Mouse (Mus musculus) midbrain, embryonic 10.5 days (tissue): ENCODE results near the gene Kiss1r. TPM values are rescaled to one million over a fixed set of nuclear protein-coding genes. Genes with fewer than 3 reads are reported as not detected.

Source experiments
- DNase-seq: peaks from one replicate; pipeline ENCODE4 v3.0.0-alpha.2; 2017; ENCODE audit warnings: low spot score
- H3K27ac ChIP-seq: fragments of 300-500 bp; sonication (generic); replicated peaks from 2 replicates; pipeline ENCODE4 v1.5.1; 2016; ENCODE audit warnings: mild to moderate bottlenecking
- H3K27me3 ChIP-seq: fragments of 300-500 bp; sonication (generic); 2 replicates; pipeline ENCODE4 v1.6.1; 2016; ENCODE audit warnings: low read depth, mild to moderate bottlenecking; ENCODE audit not compliant: poor library complexity, severe bottlenecking
- H3K36me3 ChIP-seq: fragments of 300-500 bp; sonication (generic); 2 replicates; pipeline ENCODE4 v1.6.1; 2016; ENCODE audit warnings: mild to moderate bottlenecking, moderate library complexity
- H3K4me1 ChIP-seq: fragments of 300-500 bp; sonication (generic); 2 replicates; pipeline ENCODE4 v1.6.1; 2016
- H3K4me3 ChIP-seq: fragments of 300-500 bp; sonication (generic); 2 replicates; pipeline ENCODE4 v1.5.1; 2016; ENCODE audit warnings: mild to moderate bottlenecking, moderate library complexity
- H3K9me3 ChIP-seq: fragments of 300-500 bp; sonication (generic); replicated peaks from 2 replicates; pipeline ENCODE4 v1.6.1; 2016; ENCODE audit warnings: mild to moderate bottlenecking
- WGBS: fragments of 180-500 bp; shearing (Covaris S2); methylation state at CpG from one replicate; pipeline ENCODE4 v1.1.7; 2016; 5-methylcytosine and 5-hydroxymethylcytosine counted together
- polyA plus RNA-seq: library from polyadenylated mRNA; unstranded; fragments of >200 nt; fragmentation: Nextera tagmentation; extraction: Ambion mirVana; gene quantifications from 2 replicates; pipeline ENCODE4 v1.2.1, GENCODE M21; 2016

The Kiss1r gene
- polyA plus RNA-seq, 1 experiment from 2014 or later = 1.0 TPM

DNA sequence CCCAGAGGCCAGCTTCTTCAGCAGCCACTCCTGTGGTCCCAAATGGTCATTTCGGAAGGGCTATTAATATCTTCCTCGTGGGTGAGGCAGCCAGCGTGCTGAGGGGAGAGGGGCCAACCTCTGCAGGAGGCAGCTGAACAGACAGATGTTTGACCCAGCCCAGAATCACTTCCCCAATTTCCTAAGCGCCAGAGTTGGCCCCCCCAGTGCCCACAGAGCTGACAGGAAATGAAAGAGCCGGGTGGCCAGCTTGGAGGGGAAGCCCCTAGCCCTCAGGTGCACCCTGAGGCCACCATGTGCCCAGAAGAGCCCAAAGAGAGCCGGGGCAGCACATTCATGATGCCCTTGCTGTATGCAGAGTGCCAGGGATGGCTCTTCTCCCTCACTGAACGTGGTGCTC, 24.0 kb downstream of the Kiss1r start:
- Histone ChIP-seq H3K36me3 (peaks cover 48% of the 10 kb centered on the region), H3K4me3 (no peak overlapping the region)

DNA sequence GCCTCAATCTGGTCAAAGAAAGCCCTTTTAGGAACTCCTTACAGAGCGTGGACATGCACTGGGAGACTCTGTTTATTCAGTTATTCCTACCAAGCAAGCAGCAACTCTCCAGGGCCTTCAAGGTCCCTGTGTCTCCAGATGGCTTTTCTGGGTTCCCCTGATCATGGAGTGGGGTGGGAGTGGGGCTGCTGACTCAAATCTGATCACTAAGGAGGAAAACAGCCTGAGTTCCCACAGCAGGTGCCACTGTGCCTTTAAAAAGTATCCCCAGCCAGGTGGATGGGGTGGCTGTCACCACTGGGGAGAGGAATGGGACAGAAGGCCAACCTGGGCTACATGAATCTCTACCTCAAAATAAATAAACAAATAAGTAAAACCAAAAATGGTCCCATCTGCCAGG, 26.2 kb downstream of the Kiss1r start:
- Histone ChIP-seq H3K27me3 (no peaks in the 10 kb centered on the region), H3K27ac (no peak overlapping the region), H3K9me3 (no peaks in the 10 kb centered on the region), H3K36me3 (peaks cover 35% of the 10 kb centered on the region), H3K4me1 (peaks cover 67% of the 10 kb centered on the region), H3K4me3 (no peak overlapping the region)
- DNase-seq = no peak
- 80% methylated on average over 1 of the region's 1 CpGs for WGBS

More for the DNA sequence above, 24.0 kb downstream of the Kiss1r start:
- no peaks in the 10 kb centered on the region for H3K9me3 ChIP-seq
- WGBS = 77% methylated on average over 7 of the region's 7 CpGs
- H3K27ac ChIP-seq = no peak overlapping the region
- peaks cover 8% of the 10 kb centered on the region; the same call in 1 of the 2 replicates for H3K27me3 ChIP-seq
- H3K4me1 ChIP-seq = peaks cover 61% of the 10 kb centered on the region
- DNase-seq = no peak

DNA sequence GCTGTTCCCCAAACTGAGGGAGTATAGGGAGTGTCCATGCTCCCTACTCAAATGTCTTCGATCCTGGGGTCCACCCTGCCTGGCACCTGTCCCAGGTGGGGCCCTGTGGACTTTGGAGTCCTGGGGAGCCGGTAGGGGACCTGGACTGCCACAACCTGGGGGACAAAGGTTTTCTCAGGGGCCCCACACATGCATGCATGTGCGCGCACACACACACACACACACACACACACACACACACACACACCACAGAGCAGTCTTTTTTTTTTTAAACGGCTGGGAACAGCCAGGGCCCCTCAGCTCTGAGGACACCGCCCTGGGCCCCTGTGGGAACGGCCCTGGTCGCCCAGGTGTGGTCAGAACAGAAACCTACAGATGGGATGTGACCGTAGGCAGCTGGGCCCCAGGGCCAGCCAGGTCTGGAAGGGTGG, 26.7 kb downstream of the Kiss1r start:
- Histone ChIP-seq H3K27me3 (no peaks in the 10 kb centered on the region), H3K4me3 (no peak overlapping the region), H3K9me3 (no peaks in the 10 kb centered on the region), H3K27ac (peak overlapping the region; percentile 34), H3K36me3 (peaks cover 33% of the 10 kb centered on the region), H3K4me1 (peaks cover 65% of the 10 kb centered on the region)
- no peak for DNase-seq
- WGBS = 87% methylated on average over 9 of the region's 9 CpGs

DNA sequence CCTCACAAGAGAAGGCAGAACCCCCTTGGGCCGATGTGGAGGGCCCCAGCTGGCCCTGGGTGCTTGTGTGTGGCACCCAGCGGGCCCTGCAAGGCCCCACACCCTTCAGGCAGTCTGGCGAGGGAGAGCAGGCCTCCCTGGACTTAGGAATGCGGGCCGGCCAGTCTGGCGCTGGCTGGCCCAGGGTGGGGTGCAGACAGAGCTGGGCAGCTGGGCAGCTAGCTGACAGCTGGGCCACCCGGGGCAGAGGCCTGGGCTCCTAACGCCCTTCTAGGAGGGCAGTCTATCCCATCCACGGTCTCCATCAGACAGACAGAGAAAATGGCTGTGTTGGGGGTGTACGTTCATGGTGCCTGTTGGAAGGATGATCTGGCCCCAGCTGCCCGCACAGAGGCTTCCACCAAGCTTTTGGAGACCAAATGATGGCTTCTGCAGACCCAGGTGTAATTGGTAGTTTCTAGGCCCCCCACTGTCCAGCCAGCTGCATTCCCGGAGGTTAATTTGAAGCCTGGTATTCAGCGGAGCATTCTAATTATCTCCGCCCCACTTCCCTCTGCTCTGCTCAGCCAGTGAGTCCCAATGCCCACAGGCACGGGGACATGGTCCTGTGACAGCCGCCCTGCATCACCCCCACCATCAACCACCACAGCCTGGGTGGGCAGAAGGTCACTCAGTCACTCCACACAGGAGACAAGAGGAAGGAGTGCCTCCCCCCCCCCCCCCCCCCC, 28.9 kb downstream of the Kiss1r start:
- H3K9me3 ChIP-seq = no peaks in the 10 kb centered on the region
- no peaks in the 10 kb centered on the region for H3K27me3 ChIP-seq
- peak overlapping the region; percentile 9 for H3K4me3 ChIP-seq
- peaks cover 48% of the 10 kb centered on the region for H3K36me3 ChIP-seq
- WGBS = 25% methylated on average over 16 of the region's 16 CpGs
- H3K4me1 ChIP-seq = peaks cover 54% of the 10 kb centered on the region
- peak; percentile 52 for DNase-seq
- H3K27ac ChIP-seq = peak overlapping the region; percentile 86

DNA sequence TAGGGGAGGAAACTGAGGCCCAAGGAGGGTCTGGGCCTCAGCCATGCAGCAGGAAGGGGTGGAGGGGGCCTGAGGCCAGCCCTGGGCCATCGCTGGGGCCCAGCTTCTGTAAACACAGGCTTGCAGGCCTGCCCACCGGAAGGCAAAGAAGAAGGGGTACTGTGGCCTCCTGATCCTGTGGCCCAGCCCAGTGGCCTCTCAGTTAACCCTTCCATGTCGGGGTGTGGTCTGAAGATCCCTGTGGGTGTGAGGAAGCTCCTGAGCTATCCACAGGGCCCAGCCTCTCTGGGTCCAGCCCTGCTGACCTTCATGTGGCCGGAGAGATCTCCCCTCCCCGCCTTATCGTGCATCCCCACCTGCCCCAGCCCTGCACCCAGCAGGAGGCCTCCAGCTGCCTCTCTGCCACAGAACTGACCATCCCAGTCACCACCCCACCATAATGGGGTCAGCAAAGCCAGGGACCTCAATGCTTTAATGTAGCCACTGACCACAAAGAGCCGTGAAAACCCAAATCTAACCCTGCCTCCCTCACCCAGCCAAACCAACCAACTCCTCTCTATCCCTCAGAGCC, 30.1 kb downstream of the Kiss1r start:
- Histone ChIP-seq H3K27me3 (no peaks in the 10 kb centered on the region), H3K4me3 (peak overlapping the region; percentile 9), H3K4me1 (peaks cover 51% of the 10 kb centered on the region), H3K27ac (peak overlapping the region; percentile 86), H3K36me3 (peaks cover 48% of the 10 kb centered on the region), H3K9me3 (no peaks in the 10 kb centered on the region)
- 11% methylated on average over 7 of the region's 7 CpGs for WGBS
- peak; percentile 49 for DNase-seq

- Histone ChIP-seq H3K4me1 (peaks cover 51% of the 10 kb centered on the region), H3K9me3 (no peaks in the 10 kb centered on the region), H3K27ac (peak overlapping the region; percentile 86), H3K4me3 (peak overlapping the region; percentile 9; the same call in 1 of the 2 replicates), H3K27me3 (no peaks in the 10 kb centered on the region), H3K36me3 (peaks cover 44% of the 10 kb centered on the region)
- DNase-seq = no peak
- WGBS = 81% methylated on average over 6 of the region's 6 CpGs
Observed at GRCm38 (mm10) chr10:79947502-79947901, 30.7 kb downstream of the Kiss1r start.

GRCm38 (mm10) chr10:79949873-79950272, 33.1 kb downstream of the Kiss1r start:
- no peak for DNase-seq
- H3K36me3 ChIP-seq = peaks cover 58% of the 10 kb centered on the region

DNA sequence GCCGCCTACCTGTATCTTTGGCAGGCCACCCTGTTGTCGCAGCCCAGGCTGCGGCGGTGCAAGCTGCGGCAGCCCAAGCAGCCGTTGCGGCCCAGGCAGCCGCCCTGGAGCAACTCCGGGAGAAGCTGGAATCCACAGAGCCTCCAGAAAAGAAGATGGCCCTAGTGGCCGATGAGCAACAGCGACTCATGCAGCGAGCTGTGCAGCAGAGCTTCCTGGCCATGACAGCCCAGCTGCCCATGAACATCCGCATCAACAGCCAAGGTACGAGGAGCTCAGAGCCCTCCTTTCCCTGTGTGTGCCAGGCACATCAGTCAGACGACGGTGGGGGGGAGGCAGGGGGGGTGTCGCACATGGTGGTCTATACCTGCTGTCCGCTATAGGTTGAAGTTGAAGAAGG, 33.9 kb downstream of the Kiss1r start:
- no peak for DNase-seq
- no peak overlapping the region for H3K27ac ChIP-seq
- no peaks in the 10 kb centered on the region for H3K9me3 ChIP-seq
- peaks cover 8% of the 10 kb centered on the region; the same call in 1 of the 2 replicates for H3K27me3 ChIP-seq
- H3K4me1 ChIP-seq = peaks cover 34% of the 10 kb centered on the region
- whole genome bisulfite sequencing = 86% methylated on average over 18 of the region's 18 CpGs
- H3K4me3 ChIP-seq = no peak overlapping the region
- peaks cover 58% of the 10 kb centered on the region for H3K36me3 ChIP-seq

More at GRCm38 (mm10) chr10:79949873-79950272, 33.1 kb downstream of the Kiss1r start:
- no peak overlapping the region for H3K27ac ChIP-seq
- 93% methylated on average over 4 of the region's 4 CpGs for WGBS
- H3K4me3 ChIP-seq = no peak overlapping the region
- no peaks in the 10 kb centered on the region for H3K9me3 ChIP-seq
- peaks cover 35% of the 10 kb centered on the region for H3K4me1 ChIP-seq
- 0 out of 2 replicates have a peak, but pooled peaks cover under 1% of the 10 kb centered on the region for H3K27me3 ChIP-seq

GRCm38 (mm10) chr10:79953946-79954345, 37.2 kb downstream of the Kiss1r start:
- H3K36me3 ChIP-seq = peaks cover 44% of the 10 kb centered on the region
- no peak overlapping the region for H3K27ac ChIP-seq
- peaks cover 32% of the 10 kb centered on the region for H3K4me1 ChIP-seq
- H3K9me3 ChIP-seq = no peaks in the 10 kb centered on the region
- WGBS = 87% methylated on average over 6 of the region's 6 CpGs
- no peak overlapping the region for H3K4me3 ChIP-seq
- DNase-seq = no peak
- peaks cover 15% of the 10 kb centered on the region; the same call in 1 of the 2 replicates for H3K27me3 ChIP-seq

DNA sequence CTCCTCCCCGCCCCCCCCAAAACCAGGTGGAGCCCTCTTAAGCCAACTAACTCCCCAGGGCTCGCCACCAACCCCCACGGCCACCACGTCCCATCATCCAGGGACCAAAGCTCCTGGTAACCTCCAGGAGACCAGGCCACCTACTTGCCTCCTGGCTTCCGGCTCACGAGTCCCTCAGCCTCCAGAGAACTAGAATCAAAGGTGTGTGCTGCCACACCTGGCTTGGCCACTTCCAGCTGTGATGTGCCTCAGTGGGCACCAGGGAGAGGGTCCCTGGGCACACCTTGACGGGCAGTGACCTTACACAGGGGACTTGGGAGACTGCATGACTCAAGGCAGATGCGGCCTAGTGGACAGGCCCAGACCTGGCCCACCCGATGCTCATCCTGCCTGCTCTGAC, 38.9 kb downstream of the Kiss1r start:
- H3K36me3 ChIP-seq = peaks cover 27% of the 10 kb centered on the region
- no peaks in the 10 kb centered on the region for H3K9me3 ChIP-seq
- H3K4me1 ChIP-seq = peaks cover 39% of the 10 kb centered on the region
- 73% methylated on average over 9 of the region's 9 CpGs for WGBS
- DNase-seq = no peak
- no peak overlapping the region for H3K4me3 ChIP-seq
- peak overlapping the region; percentile 24; the same call in 1 of the 2 replicates for H3K27ac ChIP-seq
- peaks cover 15% of the 10 kb centered on the region; the same call in 1 of the 2 replicates for H3K27me3 ChIP-seq

- 23% methylated on average over 4 of the region's 4 CpGs for WGBS
Observed at GRCm38 (mm10) chr10:79956643-79957154, 39.9 kb downstream of the Kiss1r start.

DNA sequence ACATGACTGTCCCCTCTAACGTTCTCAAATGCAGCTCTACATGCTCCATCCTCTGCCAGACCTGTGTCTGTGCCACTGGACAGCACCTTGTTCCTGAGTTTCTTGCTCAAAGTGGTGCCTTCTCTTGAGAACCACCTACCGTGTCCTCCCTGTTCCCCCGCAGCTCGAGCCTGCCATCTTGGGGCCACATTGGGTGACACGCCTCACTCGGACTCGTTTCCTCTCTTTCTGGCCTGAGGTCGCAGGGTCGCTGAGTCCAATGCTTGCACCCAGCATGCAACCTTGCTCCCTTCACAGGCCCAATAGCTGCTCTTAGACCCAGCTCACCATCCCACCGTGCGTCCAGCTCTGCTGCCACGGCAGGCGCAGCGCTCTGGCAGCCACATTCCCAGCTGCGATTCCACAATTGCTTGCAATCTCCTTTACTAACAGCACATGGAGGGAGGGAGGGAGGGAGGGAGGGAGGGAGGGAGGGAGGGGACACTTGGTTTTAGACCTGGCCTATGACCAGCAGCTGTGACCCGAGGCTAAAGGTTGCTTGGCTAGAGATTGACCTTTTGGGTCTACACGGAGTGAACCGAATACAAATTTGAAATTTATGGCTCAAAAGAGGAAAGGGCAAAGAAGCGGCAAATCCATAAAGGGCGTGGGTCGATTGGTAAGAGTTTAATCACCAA, 41.5 kb downstream of the Kiss1r start:
- peaks cover 15% of the 10 kb centered on the region; the same call in 1 of the 2 replicates for H3K27me3 ChIP-seq
- WGBS = 15% methylated on average over 21 of the region's 21 CpGs
- peak overlapping the region; percentile 29 for H3K4me3 ChIP-seq
- H3K9me3 ChIP-seq = no peaks in the 10 kb centered on the region
- H3K27ac ChIP-seq = peak overlapping the region; percentile 65
- peak; percentile 83 for DNase-seq
- H3K36me3 ChIP-seq = peaks cover 28% of the 10 kb centered on the region
- peaks cover 46% of the 10 kb centered on the region for H3K4me1 ChIP-seq

More at GRCm38 (mm10) chr10:79956643-79957154, 39.9 kb downstream of the Kiss1r start:
- no peak overlapping the region for H3K4me3 ChIP-seq
- H3K9me3 ChIP-seq = no peaks in the 10 kb centered on the region
- peaks cover 23% of the 10 kb centered on the region for H3K36me3 ChIP-seq
- H3K27ac ChIP-seq = peak overlapping the region; percentile 24
- H3K27me3 ChIP-seq = peaks cover 15% of the 10 kb centered on the region; the same call in 1 of the 2 replicates
- DNase-seq = no peak
- peaks cover 46% of the 10 kb centered on the region for H3K4me1 ChIP-seq
